Mouse (Mus musculus): ENCODE data around the gene Cfb.
"Not testable (repeated sequence)": the region's sequence is repeated elsewhere in the genome, so short reads cannot be mapped to it uniquely, and the experiment has no call there.

Cfb gene

GRCm38 (mm10) chr17:34836155-34836855 lies 26.0 kb downstream of the Cfb start:
- no peak for DNase-seq

GRCm38 (mm10) chr17:34830776-34831175 lies 31.5 kb downstream of the Cfb start:
- DNase-seq, result not testable (repeated sequence)

GRCm38 (mm10) chr17:34814818-34815370 lies 47.4 kb downstream of the Cfb start:
- no peak for DNase-seq

GRCm38 (mm10) chr17:34813747-34814146 lies 48.6 kb downstream of the Cfb start:
- DNase-seq, result peak; percentile 30

GRCm38 (mm10) chr17:34811275-34811674 lies 51.0 kb downstream of the Cfb start:
- DNase-seq, result no peak

- DNase-seq, result not testable (repeated sequence)
These were observed 51.5 kb downstream of the Cfb start for GRCm38 (mm10) chr17:34810811-34811210.

GRCm38 (mm10) chr17:34810411-34810810 lies 51.9 kb downstream of the Cfb start:
- not testable (repeated sequence) for DNase-seq

- no peak for DNase-seq
These were observed 53.6 kb downstream of the Cfb start for GRCm38 (mm10) chr17:34808599-34809205.

GRCm38 (mm10) chr17:34807176-34807575 lies 55.1 kb downstream of the Cfb start:
- DNase-seq, result no peak

All from retina, postnatal 1 day (tissue).